Mouse (Mus musculus): ENCODE measurements around the gene Hectd4. TPM values are rescaled to one million over a fixed set of nuclear protein-coding genes. Genes with fewer than 3 reads are reported as not detected.

Hectd4 gene
- polyA plus RNA-seq (2017; shearing (Covaris generic)): 9.6 TPM

DNA sequence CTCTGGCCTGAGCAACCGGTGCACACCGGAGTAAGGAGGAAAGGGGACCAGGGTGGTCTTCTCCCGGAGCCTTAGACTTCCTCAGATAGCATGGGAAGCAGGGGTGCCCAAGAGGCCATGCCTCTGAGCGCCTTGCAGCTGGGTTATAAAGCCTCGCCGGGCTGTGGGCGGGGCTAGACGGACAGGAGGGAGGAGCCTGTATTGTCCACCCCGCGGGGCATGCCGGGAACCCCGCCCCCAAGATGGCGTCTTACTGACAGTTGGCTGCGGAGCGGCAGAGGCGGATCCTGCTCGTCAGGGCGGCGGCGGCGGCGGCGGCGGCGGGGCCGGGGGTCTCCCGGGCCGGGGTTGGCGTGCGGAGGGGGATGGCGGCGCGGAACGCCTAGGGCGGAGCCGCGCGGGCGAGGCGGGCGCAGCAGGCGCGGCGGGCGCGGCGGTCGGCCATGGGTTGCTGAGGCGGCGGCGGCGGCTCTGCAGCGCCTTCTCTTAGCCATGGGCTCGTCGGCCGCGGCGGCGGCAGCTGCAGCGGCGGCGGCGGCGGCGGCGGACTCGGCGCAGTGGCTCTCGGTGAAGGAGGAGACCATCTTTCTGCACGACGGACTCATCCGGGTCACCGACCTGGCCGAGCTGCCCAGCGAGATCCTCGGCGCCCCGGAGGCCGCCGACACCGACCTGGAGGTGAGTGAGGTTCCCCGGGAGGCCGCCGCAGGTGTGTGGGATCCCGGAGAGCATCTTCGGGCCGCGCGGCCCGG lies at the start of gene Hectd4:
TSS of gene Hectd4 (plus strand) at position 240 of the 752 bp plus-strand sequence.

DNA sequence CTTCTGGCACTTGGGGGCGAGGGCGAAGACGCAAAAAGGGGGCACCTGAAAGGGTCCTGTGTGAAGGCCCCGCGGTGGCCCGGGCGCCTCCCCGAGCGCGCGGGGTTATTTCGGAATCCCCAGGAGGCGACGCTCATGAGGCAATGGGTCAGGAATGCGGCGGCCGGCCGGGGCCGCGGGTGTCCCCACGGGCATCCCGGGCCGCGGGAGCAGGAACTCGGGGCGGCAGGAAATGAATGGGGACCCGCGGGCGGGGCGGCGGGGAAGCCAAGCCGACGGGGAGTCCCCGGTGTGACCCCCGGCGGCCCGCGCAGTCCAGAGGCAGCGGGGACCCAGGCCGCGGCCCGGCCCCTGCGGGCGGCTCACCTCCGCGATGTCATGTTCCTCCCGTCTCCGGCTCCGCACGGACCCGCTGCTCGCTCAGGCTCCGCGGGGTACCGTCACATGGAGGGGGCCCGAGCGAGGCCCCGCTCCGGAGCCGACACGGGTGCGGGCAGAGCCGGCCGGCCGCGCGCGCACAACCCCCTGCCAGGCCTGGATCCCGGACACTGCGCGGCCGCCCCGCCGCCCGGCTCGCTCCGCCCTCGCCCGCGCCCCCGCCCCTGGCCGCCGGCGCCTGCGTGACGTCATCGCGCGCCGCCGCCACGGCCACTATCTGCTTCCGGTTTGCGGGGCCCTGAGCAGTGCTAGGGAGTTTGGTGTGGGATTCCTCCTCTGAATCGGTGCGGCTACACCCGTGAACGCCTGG lies 29.0 kb upstream of the Hectd4 start, which contains the start of gene Ptpn11:
TSS of gene Ptpn11 (minus strand) at position 562 of the 748 bp plus-strand sequence.

DNA sequence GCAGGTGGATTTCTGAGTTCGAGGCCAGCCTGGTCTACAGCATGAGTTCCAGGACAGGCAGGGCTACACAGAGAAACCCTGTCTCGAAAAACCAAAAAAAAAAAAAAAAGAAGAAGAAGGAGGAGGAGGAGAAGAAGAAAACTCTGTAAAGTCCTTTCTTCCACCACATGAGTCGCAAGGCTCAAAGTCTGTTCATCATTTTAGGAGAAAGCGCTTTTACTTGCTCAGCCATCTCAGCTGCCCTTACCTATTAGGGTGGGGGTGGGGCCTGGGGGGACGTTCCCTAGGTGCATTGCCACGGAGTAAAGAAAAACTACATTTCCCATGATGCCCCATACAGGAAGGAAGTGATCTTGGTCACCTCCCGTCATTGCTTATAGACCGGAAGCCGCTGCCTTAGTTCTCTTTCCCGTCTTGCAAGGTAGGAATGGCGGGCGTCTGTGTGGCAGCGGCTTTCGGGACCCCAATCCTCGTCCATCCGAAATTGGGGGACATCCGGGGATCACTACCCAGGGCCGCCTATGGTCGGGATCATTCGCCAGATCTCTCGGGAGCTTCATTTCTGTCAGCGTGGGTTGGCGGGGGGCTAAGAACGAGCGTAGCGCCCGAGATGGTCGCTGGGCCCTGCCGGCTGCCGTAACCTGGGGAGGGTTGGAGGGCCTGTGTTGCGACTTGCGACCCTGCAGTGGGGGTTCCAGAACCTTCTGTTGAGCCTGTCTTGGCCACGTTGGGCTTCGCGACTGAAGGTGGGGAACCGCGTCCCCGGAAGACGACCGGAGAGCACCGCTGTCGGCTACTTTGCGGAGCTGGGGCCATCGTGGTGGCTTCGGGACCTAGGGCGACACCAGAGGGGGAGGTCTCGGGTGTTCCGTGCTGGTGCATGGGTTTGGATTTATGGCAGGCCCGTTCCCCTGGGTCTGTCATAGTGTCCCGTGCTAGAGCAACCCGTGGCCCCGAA lies 15.6 kb upstream of the Hectd4 start, which contains the start of gene Rpl6:
TSS of gene Rpl6 (plus strand) at position 350 of the 958 bp plus-strand sequence.

DNA sequence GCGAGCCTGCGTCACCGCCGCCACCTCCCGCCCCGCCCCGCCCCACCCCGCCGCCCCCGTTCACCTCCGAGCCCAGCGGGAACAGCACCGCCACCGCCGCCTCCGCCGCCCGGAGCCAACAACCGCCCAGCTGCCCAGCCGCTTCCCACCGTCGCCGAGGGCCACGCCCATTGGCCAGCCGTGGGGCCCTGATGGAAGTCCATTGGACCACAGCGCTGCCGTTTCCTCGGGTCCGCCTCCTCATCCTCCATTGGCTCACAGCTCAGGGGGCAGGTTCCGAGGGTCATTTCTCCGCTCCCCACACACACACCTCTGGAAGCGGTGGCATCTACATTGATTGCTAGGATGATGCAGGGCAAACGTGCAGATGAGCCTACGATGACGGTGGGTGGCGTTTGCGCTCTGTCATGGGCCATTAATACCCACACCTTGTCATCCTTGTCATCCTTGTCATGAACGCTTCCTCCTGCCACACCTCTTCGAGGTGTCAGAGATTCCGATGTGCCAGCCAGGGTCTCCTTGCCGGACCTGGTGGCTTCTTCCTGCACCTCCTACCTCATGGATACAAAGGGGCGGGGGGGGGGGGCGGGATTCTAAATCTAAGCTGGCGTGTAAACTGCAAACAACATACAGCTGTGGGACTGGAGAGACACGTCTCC lies 165.6 kb downstream of the Hectd4 start, which contains the start of gene Trafd1:
TSS of gene Trafd1 (minus strand) at position 172 of the 659 bp plus-strand sequence.

DNA sequence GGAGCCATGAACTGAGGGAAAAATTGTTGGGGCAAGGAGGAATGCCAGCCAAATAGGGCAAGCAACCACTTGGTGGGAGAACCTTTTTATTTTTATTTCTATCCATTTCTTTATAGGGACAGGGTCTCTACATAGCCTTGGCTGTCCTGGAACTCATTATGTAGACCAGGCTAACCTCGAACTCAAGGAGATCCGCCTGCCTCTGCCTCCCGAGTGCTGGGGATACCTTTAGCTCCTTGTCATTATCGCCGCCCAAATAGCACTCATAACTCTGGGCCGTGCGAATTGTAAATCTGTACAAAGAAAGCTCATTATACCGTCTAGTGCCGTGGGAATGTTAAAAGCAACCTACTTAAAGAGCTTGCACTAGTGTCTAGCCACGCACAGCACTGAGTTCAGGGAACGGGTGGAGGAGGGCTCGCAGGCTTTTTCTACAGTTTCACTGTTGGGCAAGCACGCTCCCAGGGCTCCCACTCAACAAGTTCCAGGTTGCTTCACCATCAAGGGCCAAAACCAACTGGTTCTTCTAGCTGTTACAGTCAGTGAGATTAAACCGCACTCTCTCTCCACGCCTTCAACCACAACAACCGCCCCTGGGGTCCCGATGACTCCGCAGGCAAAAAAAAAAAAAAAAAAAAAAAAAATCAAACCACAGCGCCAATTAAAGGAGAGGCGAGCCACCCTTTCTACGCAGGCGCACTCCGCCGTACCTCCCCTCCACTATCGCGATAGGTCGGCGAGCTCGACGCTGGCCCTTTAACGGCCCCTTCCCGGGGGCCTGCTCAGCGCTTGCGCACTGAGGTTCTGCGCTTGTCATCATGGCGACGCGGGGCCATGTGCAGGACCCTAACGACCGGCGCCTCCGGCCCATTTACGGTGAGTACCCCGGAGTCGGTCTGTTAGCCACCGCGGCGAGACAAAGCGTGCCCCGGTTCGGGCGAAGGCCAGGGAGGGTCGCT lies 177.4 kb downstream of the Hectd4 start, which contains the start of gene Naa25:
TSS of gene Naa25 (plus strand) at position 750 of the 959 bp plus-strand sequence.

Other genes with a start within 250 kb of the Hectd4 start
- gene Rph3a, start 210.1 kb upstream of the Hectd4 start, polyA plus RNA-seq (2017; shearing (Covaris generic)): not detected
- 21.3 TPM for gene Ptpn11, start 28.8 kb upstream of the Hectd4 start, polyA plus RNA-seq (2017; shearing (Covaris generic))
- gene Rpl6, start 15.7 kb upstream of the Hectd4 start, polyA plus RNA-seq (2017; shearing (Covaris generic)): 794 TPM
- gene Trafd1, start 165.4 kb downstream of the Hectd4 start, polyA plus RNA-seq (2017; shearing (Covaris generic)): 55.5 TPM
- 41.7 TPM for gene Naa25, start 177.7 kb downstream of the Hectd4 start, polyA plus RNA-seq (2017; shearing (Covaris generic))
- gene Tmem116, start 231.7 kb downstream of the Hectd4 start, polyA plus RNA-seq (2017; shearing (Covaris generic)): 2.5 TPM
- 59.9 TPM for gene Erp29, start 232.3 kb downstream of the Hectd4 start, polyA plus RNA-seq (2017; shearing (Covaris generic))

Measured in CD4-positive, CD25-positive, alpha-beta regulatory T cell (primary cell).